Mouse (Mus musculus) cerebellum, adult 2 months (tissue): ENCODE measurements at regions not wholly inside any gene's neighbourhood (a gene's known extent, or its start where the extent isn't known, plus 50 kb on each side); places are given as distances from the start of the nearest gene placed in this dataset.

Source experiments
- DNase-seq, 2 experiments: peaks; one replicate each; pipeline ENCODE4 v3.0.0; 2021
- H3K27ac ChIP-seq: fragments of 200-500 bp; 2 replicates; pipeline ENCODE4 v1.5.1; 2012; ENCODE audit warnings: low read length, control low read depth, inconsistent platforms; ENCODE audit not compliant: insufficient read depth
- H3K27me3 ChIP-seq: fragments of 200-500 bp; 2 replicates; pipeline ENCODE4 v1.6.1; 2012; ENCODE audit warnings: inconsistent platforms, mild to moderate bottlenecking, low read length, moderate library complexity; ENCODE audit not compliant: control insufficient read depth, insufficient read depth
- H3K4me1 ChIP-seq: fragments of 200-500 bp; 2 replicates; pipeline ENCODE4 v1.6.1; 2011; ENCODE audit warnings: low read length; ENCODE audit not compliant: control insufficient read depth, insufficient read depth
- H3K4me3 ChIP-seq: fragments of 200-500 bp; replicated peaks from 2 replicates; pipeline ENCODE3; 2011; ENCODE audit warnings: mild to moderate bottlenecking, low read depth, low read length, control low read depth; ENCODE audit not compliant: insufficient read depth
- CTCF ChIP-seq: fragments of 200-500 bp; IDR thresholded peaks from 2 replicates; pipeline ENCODE4 v1.5.1; 2011; ENCODE audit warnings: low read depth, mild to moderate bottlenecking, control low read depth, low read length, moderate library complexity, borderline replicate concordance; ENCODE audit not compliant: insufficient read depth
- POLR2A ChIP-seq: fragments of 200-500 bp; IDR thresholded peaks from 2 replicates; pipeline ENCODE4 v1.6.1; 2011; ENCODE audit warnings: low read length, control low read depth, borderline replicate concordance; ENCODE audit not compliant: insufficient read depth
- WGBS: fragments of 180-500 bp; shearing (Covaris S2); methylation state at CpG from one replicate; pipeline ENCODE4 v1.1.7; 2018; 5-methylcytosine and 5-hydroxymethylcytosine counted together

GRCm38 (mm10) chr9:9547121-9547520 is 308.2 kb upstream of the Arhgap42 start:
- Histone ChIP-seq H3K4me3 (no peak overlapping the region), H3K27ac (no peak overlapping the region), H3K4me1 (peaks cover 10% of the 10 kb centered on the region; the same call in 1 of the 2 replicates), H3K27me3 (no peaks in the 10 kb centered on the region; the same call in 1 of the 2 replicates)
- TF ChIP-seq POLR2A (no peak), CTCF (no peak)
- DNase-seq, result no peak
- 60% methylated on average over 2 of the region's 2 CpGs for WGBS

GRCm38 (mm10) chr9:9500345-9500744 is 261.4 kb upstream of the Arhgap42 start:
- Histone ChIP-seq H3K4me3 (no peak overlapping the region), H3K4me1 (no peaks in the 10 kb centered on the region), H3K27ac (no peak overlapping the region), H3K27me3 (no peaks in the 10 kb centered on the region)
- no peak for DNase-seq
- TF ChIP-seq POLR2A (no peak), CTCF (no peak)
- WGBS, result 88% methylated on average over 2 of the region's 2 CpGs

DNA sequence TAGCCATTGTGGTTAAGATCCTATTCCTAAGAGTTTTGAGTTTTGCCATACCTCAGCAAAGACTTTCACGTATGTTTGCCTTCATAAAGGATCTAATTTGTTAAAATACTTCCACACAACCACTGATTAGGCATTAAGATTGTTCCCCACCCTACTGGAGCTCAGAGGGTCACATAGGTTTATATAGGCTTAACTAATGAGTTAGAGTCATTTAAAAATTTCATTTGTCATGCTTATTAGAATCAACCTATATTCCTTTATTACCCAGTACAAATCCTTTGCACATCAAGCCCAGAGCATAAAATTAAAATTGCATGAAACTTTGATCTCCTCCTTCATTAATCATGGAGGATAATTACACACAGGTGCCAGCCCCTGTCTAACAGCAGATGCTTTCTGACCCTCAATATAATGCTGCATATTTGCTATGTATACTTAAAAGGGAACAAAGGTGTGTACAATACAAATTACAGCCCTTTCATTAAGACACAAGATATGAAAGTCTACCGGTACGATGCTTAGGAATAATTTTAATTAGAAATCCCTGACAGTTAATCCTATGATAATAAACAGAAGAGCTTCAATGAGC is 254.8 kb upstream of the Arhgap42 start:
- TF ChIP-seq POLR2A, result no peak
- no peak for TF ChIP-seq CTCF
- H3K4me1 ChIP-seq, result no peaks in the 10 kb centered on the region
- no peak overlapping the region for H3K27ac ChIP-seq
- 93% methylated on average over 3 of the region's 3 CpGs for WGBS
- no peak for DNase-seq
- H3K4me3 ChIP-seq, result no peak overlapping the region
- no peaks in the 10 kb centered on the region for H3K27me3 ChIP-seq

DNA sequence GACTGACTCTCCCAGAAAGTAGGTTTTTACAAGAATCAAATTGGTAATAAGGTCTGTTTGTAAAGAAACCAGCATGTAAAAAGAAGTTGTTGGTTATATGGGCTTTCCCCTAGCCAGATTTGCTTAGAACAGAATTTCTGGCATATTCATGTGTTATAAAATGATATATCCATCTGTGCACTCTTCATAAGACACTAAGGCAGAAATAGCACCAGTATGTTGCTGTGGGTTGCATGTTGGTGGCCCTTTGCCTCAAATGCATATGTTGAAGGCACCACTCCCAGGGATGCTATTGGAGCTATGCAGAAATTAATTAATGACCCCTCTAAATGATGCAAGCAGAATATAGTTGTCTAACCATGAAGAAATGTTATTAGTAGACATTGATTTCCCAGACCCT is 238.2 kb upstream of the Arhgap42 start:
- no peak overlapping the region for H3K27ac ChIP-seq

GRCm38 (mm10) chr9:9475009-9475744 is 236.3 kb upstream of the Arhgap42 start:
- Histone ChIP-seq H3K4me1 (no peaks in the 10 kb centered on the region), H3K27me3 (no peaks in the 10 kb centered on the region), H3K27ac (no peak overlapping the region), H3K4me3 (no peak overlapping the region)
- DNase-seq, result no peak
- WGBS, result 20% methylated on average over 8 of the region's 8 CpGs
- TF ChIP-seq POLR2A (no peak), CTCF (no peak)

More for the DNA sequence above, 238.2 kb upstream of the Arhgap42 start:
- Histone ChIP-seq H3K4me1 (no peaks in the 10 kb centered on the region), H3K4me3 (no peak overlapping the region), H3K27me3 (no peaks in the 10 kb centered on the region)
- TF ChIP-seq POLR2A (no peak), CTCF (no peak)
- no peak for DNase-seq

GRCm38 (mm10) chr9:9444213-9444612 is 205.3 kb upstream of the Arhgap42 start:
- WGBS, result 91% methylated on average over 1 of the region's 1 CpGs
- H3K27me3 ChIP-seq, result no peaks in the 10 kb centered on the region
- no peak for TF ChIP-seq CTCF
- TF ChIP-seq POLR2A, result no peak
- no peak for DNase-seq
- no peak overlapping the region for H3K27ac ChIP-seq
- no peak overlapping the region for H3K4me3 ChIP-seq
- no peaks in the 10 kb centered on the region for H3K4me1 ChIP-seq

DNA sequence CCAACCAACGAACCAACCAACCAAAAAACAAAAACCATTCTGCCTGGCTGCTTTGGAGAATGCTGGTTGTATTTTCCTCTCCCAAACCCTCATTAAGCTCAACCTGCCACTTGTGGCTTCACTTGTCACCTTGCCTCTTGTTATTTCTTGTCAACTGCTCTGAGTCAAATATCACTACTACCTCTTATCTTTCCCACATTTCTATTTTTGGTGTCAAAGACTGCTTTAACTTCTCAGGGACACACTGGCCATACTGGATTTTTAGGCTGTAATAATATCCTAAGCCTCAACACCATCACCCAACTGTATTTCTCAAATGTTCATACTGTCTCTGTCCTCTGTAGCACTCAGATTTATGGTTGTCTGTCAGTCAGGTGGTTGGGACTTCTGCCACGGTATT is 181.4 kb upstream of the Arhgap42 start:
- Histone ChIP-seq H3K27ac (no peak overlapping the region), H3K27me3 (no peaks in the 10 kb centered on the region), H3K4me1 (no peaks in the 10 kb centered on the region), H3K4me3 (no peak overlapping the region)
- no peak for DNase-seq
- TF ChIP-seq CTCF, result no peak
- TF ChIP-seq POLR2A, result no peak
- WGBS, result 81% methylated on average over 2 of the region's 2 CpGs
